Mouse (Mus musculus): ENCODE measurements around the gene Taf6l. TPM values are rescaled to one million over a fixed set of nuclear protein-coding genes. Genes with fewer than 3 reads are reported as not detected.
A peak's percentile ranks its signal among the peaks of the same experiment; 100 is the strongest.

The Taf6l gene
- polyA plus RNA-seq, 1 experiment from 2014 or later = 25.9 TPM

- Histone ChIP-seq H3K27me3 (replicated peaks; ENCODE audit: control insufficient read depth, insufficient read depth, low read length) (no peaks in the 10 kb centered on the region), H3K27ac (ENCODE audit: low read depth, low read length) (peak overlapping the region; percentile 56), H3K9ac (ENCODE audit: low read depth, low read length) (peak overlapping the region; percentile 44), H3K36me3 (ENCODE audit: control insufficient read depth, insufficient read depth, low read length) (peaks cover 10% of the 10 kb centered on the region; the same call in 1 of the 2 replicates), H3K4me1 (replicated peaks; ENCODE audit: control insufficient read depth, insufficient read depth, low read length) (peaks cover 18% of the 10 kb centered on the region), H3K4me3 (ENCODE audit: low read depth, low read length) (peak overlapping the region; percentile 59), H3K4me2 (peak overlapping the region; percentile 66), H3K9me3 (ENCODE audit: control insufficient read depth, low read length) (no peaks in the 10 kb centered on the region)
- WGBS = 76% methylated on average over 9 of the region's 9 CpGs
- ATAC-seq (replicated peaks; ENCODE audit: low FRiP score) (no peak), DNase-seq (ENCODE audit: low spot score) (no peak)
Measured at GRCm38 (mm10) chr19:8803204-8803780, 17.1 kb upstream of the Taf6l start.

- no peaks in the 10 kb centered on the region for H3K9me3 ChIP-seq (ENCODE audit: control insufficient read depth, low read length)
- peak within 1 kb of the TSS; percentile 59 for H3K9ac ChIP-seq (ENCODE audit: low read depth, low read length)
- H3K4me2 ChIP-seq = peak within 1 kb of the TSS; percentile 66
- peaks cover 18% of the 10 kb centered on the region for H3K4me1 ChIP-seq (replicated peaks; ENCODE audit: control insufficient read depth, insufficient read depth, low read length)
- WGBS = under 1% methylated on average over 30 of the region's 30 CpGs
- no peaks in the 10 kb centered on the region for H3K27me3 ChIP-seq (replicated peaks; ENCODE audit: control insufficient read depth, insufficient read depth, low read length)
- H3K27ac ChIP-seq (ENCODE audit: low read depth, low read length) = peak within 1 kb of the TSS; percentile 56
- peak within 1 kb of the TSS; percentile 59 for H3K4me3 ChIP-seq (ENCODE audit: low read depth, low read length)
- DNase-seq (ENCODE audit: low spot score) (peak; percentile 93), ATAC-seq (replicated peaks; ENCODE audit: low FRiP score) (peak; percentile 94)
- peaks cover 9% of the 10 kb centered on the region; the same call in 1 of the 2 replicates for H3K36me3 ChIP-seq (ENCODE audit: control insufficient read depth, insufficient read depth, low read length)
Measured at GRCm38 (mm10) chr19:8802130-8802821, 16.1 kb upstream of the Taf6l start, which contains the start of gene Zbtb3. TSS of gene Zbtb3 (plus strand) at chr19:8802555.

- Histone ChIP-seq H3K27me3 (replicated peaks; ENCODE audit: control insufficient read depth, insufficient read depth, low read length) (no peaks in the 10 kb centered on the region), H3K36me3 (ENCODE audit: control insufficient read depth, insufficient read depth, low read length) (peaks cover 14% of the 10 kb centered on the region), H3K4me1 (replicated peaks; ENCODE audit: control insufficient read depth, insufficient read depth, low read length) (peaks cover 14% of the 10 kb centered on the region), H3K9ac (ENCODE audit: low read depth, low read length) (no peak overlapping the region), H3K4me2 (peak overlapping the region; percentile 75), H3K27ac (ENCODE audit: low read depth, low read length) (no peak overlapping the region), H3K4me3 (ENCODE audit: low read depth, low read length) (peak overlapping the region; percentile 80; the same call in 1 of the 2 replicates), H3K9me3 (ENCODE audit: control insufficient read depth, low read length) (no peaks in the 10 kb centered on the region)
- ATAC-seq (replicated peaks; ENCODE audit: low FRiP score) (no peak), DNase-seq (ENCODE audit: low spot score) (no peak)
Measured at GRCm38 (mm10) chr19:8798947-8799315, 12.7 kb upstream of the Taf6l start.

DNA sequence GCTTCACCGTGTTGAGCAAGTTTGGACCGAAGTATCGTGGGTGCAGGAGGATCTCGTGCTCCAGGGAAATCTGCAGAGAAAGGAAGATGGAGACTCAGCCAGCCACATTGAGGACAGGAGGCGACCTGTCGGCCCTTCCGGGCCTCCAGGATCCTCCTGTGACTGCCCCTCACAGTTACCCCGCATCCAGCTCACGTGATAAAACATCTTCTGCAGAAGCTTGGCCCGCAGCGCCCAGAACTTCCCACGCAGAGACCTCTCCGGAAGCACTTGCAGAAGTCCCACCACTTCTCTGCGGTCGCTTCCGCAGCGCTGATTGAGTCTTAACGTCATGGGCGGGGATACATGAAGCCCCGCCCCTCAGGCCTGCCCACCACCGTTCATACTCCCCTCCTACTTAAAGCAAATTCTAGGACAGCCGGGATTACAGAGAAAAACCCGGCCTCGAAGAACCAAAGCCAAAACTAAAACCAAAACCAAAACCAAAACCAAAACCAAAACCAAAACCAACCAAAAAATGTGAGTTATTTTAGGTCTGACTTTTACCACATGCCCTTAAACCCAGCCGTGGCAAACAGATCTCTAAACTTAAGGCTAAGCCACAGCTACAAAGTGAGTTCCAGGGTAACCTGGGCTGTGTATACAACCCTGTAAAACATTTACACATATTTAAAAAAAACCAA, 12.2 kb upstream of the Taf6l start, which contains the start of gene Polr2g:
TSS of gene Polr2g (minus strand) at position 314 of the 683 bp plus-strand sequence.
- peaks cover 10% of the 10 kb centered on the region for H3K4me1 ChIP-seq (replicated peaks; ENCODE audit: control insufficient read depth, insufficient read depth, low read length)
- no peaks in the 10 kb centered on the region for H3K9me3 ChIP-seq (ENCODE audit: control insufficient read depth, low read length)
- peaks cover 18% of the 10 kb centered on the region for H3K36me3 ChIP-seq (ENCODE audit: control insufficient read depth, insufficient read depth, low read length)
- DNase-seq (ENCODE audit: low spot score) (peak; percentile 84), ATAC-seq (replicated peaks; ENCODE audit: low FRiP score) (peak; percentile 71)
- peak within 1 kb of the TSS; percentile 80 for H3K9ac ChIP-seq (ENCODE audit: low read depth, low read length)
- peak within 1 kb of the TSS; percentile 66 for H3K27ac ChIP-seq (ENCODE audit: low read depth, low read length)
- H3K4me3 ChIP-seq (ENCODE audit: low read depth, low read length) = peak within 1 kb of the TSS; percentile 80
- peak within 1 kb of the TSS; percentile 75 for H3K4me2 ChIP-seq
- WGBS = 1% methylated on average over 25 of the region's 25 CpGs
- no peaks in the 10 kb centered on the region for H3K27me3 ChIP-seq (replicated peaks; ENCODE audit: control insufficient read depth, insufficient read depth, low read length)

GRCm38 (mm10) chr19:8790171-8790570, 4.0 kb upstream of the Taf6l start:
- no peak overlapping the region for H3K4me3 ChIP-seq (ENCODE audit: low read depth, low read length)
- 0 out of 2 replicates have a peak, but pooled peaks cover 1% of the 10 kb centered on the region for H3K4me1 ChIP-seq (replicated peaks; ENCODE audit: control insufficient read depth, insufficient read depth, low read length)
- H3K9me3 ChIP-seq (ENCODE audit: control insufficient read depth, low read length) = no peaks in the 10 kb centered on the region; the same call in 1 of the 2 replicates
- no peak overlapping the region for H3K4me2 ChIP-seq
- DNase-seq (ENCODE audit: low spot score) (no peak), ATAC-seq (replicated peaks; ENCODE audit: low FRiP score) (no peak)
- peaks cover 26% of the 10 kb centered on the region for H3K36me3 ChIP-seq (ENCODE audit: control insufficient read depth, insufficient read depth, low read length)
- H3K27me3 ChIP-seq (replicated peaks; ENCODE audit: control insufficient read depth, insufficient read depth, low read length) = no peaks in the 10 kb centered on the region
- WGBS = 77% methylated on average over 7 of the region's 7 CpGs
- H3K27ac ChIP-seq (ENCODE audit: low read depth, low read length) = no peak overlapping the region
- H3K9ac ChIP-seq (ENCODE audit: low read depth, low read length) = no peak overlapping the region

GRCm38 (mm10) chr19:8789171-8789570, 3.0 kb upstream of the Taf6l start:
- H3K4me1 ChIP-seq (replicated peaks; ENCODE audit: control insufficient read depth, insufficient read depth, low read length) = peaks cover 3% of the 10 kb centered on the region; the same call in 1 of the 2 replicates
- H3K9me3 ChIP-seq (ENCODE audit: control insufficient read depth, low read length) = no peaks in the 10 kb centered on the region; the same call in 1 of the 2 replicates
- WGBS = 64% methylated on average over 1 of the region's 1 CpGs
- peaks cover 19% of the 10 kb centered on the region for H3K36me3 ChIP-seq (ENCODE audit: control insufficient read depth, insufficient read depth, low read length)
- DNase-seq (ENCODE audit: low spot score) (no peak), ATAC-seq (replicated peaks; ENCODE audit: low FRiP score) (no peak)
- no peak overlapping the region for H3K27ac ChIP-seq (ENCODE audit: low read depth, low read length)
- H3K4me3 ChIP-seq (ENCODE audit: low read depth, low read length) = no peak overlapping the region
- no peak overlapping the region for H3K4me2 ChIP-seq
- no peaks in the 10 kb centered on the region for H3K27me3 ChIP-seq (replicated peaks; ENCODE audit: control insufficient read depth, insufficient read depth, low read length)
- no peak overlapping the region for H3K9ac ChIP-seq (ENCODE audit: low read depth, low read length)

DNA sequence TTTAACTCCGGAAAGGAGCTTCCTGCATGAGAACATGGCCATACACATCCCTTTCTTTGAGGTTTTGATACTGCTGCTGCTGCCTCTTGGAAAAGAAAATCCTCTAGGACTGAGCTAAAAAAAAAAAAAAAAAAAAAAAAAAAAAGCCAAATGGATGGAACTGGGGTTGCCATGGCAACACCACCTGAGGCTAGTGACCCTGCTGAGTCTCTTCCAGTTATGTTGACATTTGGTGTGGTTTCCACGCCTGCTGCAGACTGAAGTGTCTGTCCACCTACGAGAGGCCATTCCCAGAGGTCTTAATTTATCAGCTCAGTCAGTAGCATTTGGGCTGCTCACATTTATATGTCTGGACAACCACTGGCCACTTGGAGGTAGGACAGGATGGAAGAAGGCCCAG, 2.3 kb upstream of the Taf6l start:
- Histone ChIP-seq H3K9me3 (ENCODE audit: control insufficient read depth, low read length) (no peaks in the 10 kb centered on the region; the same call in 1 of the 2 replicates), H3K9ac (ENCODE audit: low read depth, low read length) (no peak overlapping the region), H3K27me3 (replicated peaks; ENCODE audit: control insufficient read depth, insufficient read depth, low read length) (no peaks in the 10 kb centered on the region), H3K4me2 (no peak overlapping the region), H3K4me3 (ENCODE audit: low read depth, low read length) (no peak overlapping the region), H3K27ac (ENCODE audit: low read depth, low read length) (no peak overlapping the region), H3K36me3 (ENCODE audit: control insufficient read depth, insufficient read depth, low read length) (peaks cover 15% of the 10 kb centered on the region), H3K4me1 (replicated peaks; ENCODE audit: control insufficient read depth, insufficient read depth, low read length) (peaks cover 3% of the 10 kb centered on the region; the same call in 1 of the 2 replicates)
- WGBS = 41% methylated on average over 3 of the region's 3 CpGs
- DNase-seq (ENCODE audit: low spot score) (no peak), ATAC-seq (replicated peaks; ENCODE audit: low FRiP score) (no peak)

GRCm38 (mm10) chr19:8774951-8775421, 11.2 kb downstream of the Taf6l start:
- Histone ChIP-seq H3K9ac (ENCODE audit: low read depth, low read length) (peak overlapping the region; percentile 95), H3K27ac (ENCODE audit: low read depth, low read length) (peak overlapping the region; percentile 99), H3K4me1 (replicated peaks; ENCODE audit: control insufficient read depth, insufficient read depth, low read length) (peaks cover 39% of the 10 kb centered on the region), H3K9me3 (ENCODE audit: control insufficient read depth, low read length) (no peaks in the 10 kb centered on the region), H3K36me3 (ENCODE audit: control insufficient read depth, insufficient read depth, low read length) (peaks cover 14% of the 10 kb centered on the region), H3K27me3 (replicated peaks; ENCODE audit: control insufficient read depth, insufficient read depth, low read length) (no peaks in the 10 kb centered on the region), H3K4me2 (peak overlapping the region; percentile 91), H3K4me3 (ENCODE audit: low read depth, low read length) (peak overlapping the region; percentile 80)
- WGBS = 5% methylated on average over 20 of the region's 20 CpGs
- ATAC-seq (replicated peaks; ENCODE audit: low FRiP score) (no peak), DNase-seq (ENCODE audit: low spot score) (peak; percentile 60)
